Mouse (Mus musculus) embryonic facial prominence, embryonic 11.5 days (tissue): Measurements from ENCODE around the gene Adamts2. TPM values are rescaled to one million over a fixed set of nuclear protein-coding genes. Genes with fewer than 3 reads are reported as not detected.

Source experiments
- ATAC-seq: fragments of 200-750 bp; cut with Nextera tagmentation; replicated peaks from 2 replicates; pipeline ENCODE4 v1.8.0; 2017; ENCODE audit warnings: low read depth; ENCODE audit not compliant: insufficient number of reproducible peaks, low FRiP score, low TSS enrichment
- DNase-seq: peaks from one replicate; pipeline ENCODE4 v3.0.0-alpha.2; 2015; ENCODE audit warnings: low spot score
- H3K27ac ChIP-seq: fragments of 300-500 bp; sonication (generic); replicated peaks from 2 replicates; pipeline ENCODE4 v1.5.1; 2014; ENCODE audit warnings: mild to moderate bottlenecking, low read depth, low read length, control low read depth
- H3K27me3 ChIP-seq: fragments of 300-500 bp; sonication (generic); 2 replicates; pipeline ENCODE4 v1.6.1; 2014; ENCODE audit warnings: mild to moderate bottlenecking, low read length, moderate library complexity, mixed read lengths; ENCODE audit not compliant: control insufficient read depth, insufficient read depth
- H3K36me3 ChIP-seq: fragments of 300-500 bp; sonication (generic); replicated peaks from 2 replicates; pipeline ENCODE4 v1.6.1; 2014; ENCODE audit warnings: low read depth, mild to moderate bottlenecking, low read length, moderate library complexity, mixed read lengths; ENCODE audit not compliant: control insufficient read depth, insufficient read depth
- H3K4me1 ChIP-seq: fragments of 300-500 bp; sonication (generic); 2 replicates; pipeline ENCODE4 v1.6.1; 2014; ENCODE audit warnings: low read length, mixed read lengths; ENCODE audit not compliant: control insufficient read depth, insufficient read depth
- H3K4me2 ChIP-seq: fragments of 300-500 bp; sonication (generic); 2 replicates; pipeline ENCODE4 v1.6.1; 2014; ENCODE audit warnings: low read depth, mild to moderate bottlenecking, control low read depth, low read length, moderate library complexity
- H3K4me3 ChIP-seq: fragments of 300-500 bp; sonication (generic); 2 replicates; pipeline ENCODE4 v1.5.1; 2014; ENCODE audit warnings: low read depth, low read length, control low read depth
- H3K9ac ChIP-seq: fragments of 300-500 bp; sonication (generic); replicated peaks from 2 replicates; pipeline ENCODE4 v1.6.1; 2014; ENCODE audit warnings: mild to moderate bottlenecking, control low read depth, low read length
- H3K9me3 ChIP-seq: fragments of 300-500 bp; sonication (generic); replicated peaks from 2 replicates; pipeline ENCODE4 v1.6.1; 2016; ENCODE audit warnings: mild to moderate bottlenecking, low read length, inconsistent platforms, mixed read lengths; ENCODE audit not compliant: control insufficient read depth
- WGBS: fragments of 180-500 bp; shearing (Covaris S2); extraction: QIAGEN DNeasy Blood & Tissue Kit; methylation state at CpG from one replicate; pipeline ENCODE4 v1.1.7; 2014; 5-methylcytosine and 5-hydroxymethylcytosine counted together
- polyA plus RNA-seq: library from polyadenylated mRNA; unstranded; fragments of >200 nt; fragmentation: Nextera tagmentation; extraction: Ambion mirVana; gene quantifications from 2 replicates; pipeline ENCODE4 v1.2.1, GENCODE M21; 2014

Adamts2 gene
- polyA plus RNA-seq, 1 experiment from 2014 or later: 2.2 TPM

GRCm38 (mm10) chr11:50845951-50846350 lies 244.1 kb downstream of the Adamts2 start:
- WGBS: 95% methylated on average over 3 of the region's 3 CpGs
- Histone ChIP-seq H3K9ac (no peak overlapping the region), H3K36me3 (no peaks in the 10 kb centered on the region), H3K4me1 (peaks cover 2% of the 10 kb centered on the region; the same call in 1 of the 2 replicates), H3K9me3 (no peaks in the 10 kb centered on the region), H3K27ac (no peak overlapping the region), H3K27me3 (peaks cover 23% of the 10 kb centered on the region), H3K4me3 (no peak overlapping the region), H3K4me2 (no peak overlapping the region)
- ATAC-seq (no peak), DNase-seq (no peak)

- no peaks in the 10 kb centered on the region for H3K36me3 ChIP-seq
- H3K27me3 ChIP-seq: peaks cover 33% of the 10 kb centered on the region
- ATAC-seq: no peak
- H3K27ac ChIP-seq: no peak overlapping the region
- no peak overlapping the region for H3K9ac ChIP-seq
- H3K4me1 ChIP-seq: peaks cover 8% of the 10 kb centered on the region; the same call in 1 of the 2 replicates
- H3K4me3 ChIP-seq: no peak overlapping the region
- H3K4me2 ChIP-seq: no peak overlapping the region
- H3K9me3 ChIP-seq: no peaks in the 10 kb centered on the region
- whole genome bisulfite sequencing: 74% methylated on average over 5 of the region's 5 CpGs
- DNase-seq: no peak
Observed at GRCm38 (mm10) chr11:50847047-50847446, 245.2 kb downstream of the Adamts2 start.

GRCm38 (mm10) chr11:50848520-50849137 lies 246.7 kb downstream of the Adamts2 start:
- no peak for DNase-seq
- H3K9me3 ChIP-seq: no peaks in the 10 kb centered on the region
- H3K36me3 ChIP-seq: no peaks in the 10 kb centered on the region
- peaks cover 37% of the 10 kb centered on the region for H3K27me3 ChIP-seq
- H3K4me2 ChIP-seq: no peak overlapping the region
- H3K9ac ChIP-seq: no peak overlapping the region
- ATAC-seq: no peak
- 43% methylated on average over 3 of the region's 3 CpGs for WGBS
- peaks cover 8% of the 10 kb centered on the region; the same call in 1 of the 2 replicates for H3K4me1 ChIP-seq
- no peak overlapping the region for H3K27ac ChIP-seq
- H3K4me3 ChIP-seq: no peak overlapping the region

GRCm38 (mm10) chr11:50849310-50849709 lies 247.4 kb downstream of the Adamts2 start:
- DNase-seq (no peak), ATAC-seq (no peak)
- no peak overlapping the region for H3K4me2 ChIP-seq
- 5% methylated on average over 10 of the region's 10 CpGs for WGBS
- no peak overlapping the region for H3K4me3 ChIP-seq
- H3K27me3 ChIP-seq: peaks cover 37% of the 10 kb centered on the region
- H3K9ac ChIP-seq: no peak overlapping the region
- peaks cover 8% of the 10 kb centered on the region; the same call in 1 of the 2 replicates for H3K4me1 ChIP-seq
- H3K36me3 ChIP-seq: no peaks in the 10 kb centered on the region
- H3K9me3 ChIP-seq: no peaks in the 10 kb centered on the region
- H3K27ac ChIP-seq: no peak overlapping the region

- Histone ChIP-seq H3K4me3 (peak within 1 kb of the TSS; percentile 43), H3K9ac (peak within 1 kb of the TSS; percentile 44), H3K27me3 (peaks cover 37% of the 10 kb centered on the region), H3K4me1 (peaks cover 8% of the 10 kb centered on the region; the same call in 1 of the 2 replicates), H3K9me3 (no peaks in the 10 kb centered on the region), H3K27ac (no peak within 1 kb of the TSS), H3K4me2 (peak within 1 kb of the TSS; percentile 90), H3K36me3 (no peaks in the 10 kb centered on the region)
- ATAC-seq: no peak
- 2% methylated on average over 11 of the region's 11 CpGs for WGBS
- DNase-seq: peak; percentile 8
Observed at GRCm38 (mm10) chr11:50850177-50850735, 248.4 kb downstream of the Adamts2 start, which contains the start of gene Grm6. Grm6 (plus strand) TSS chr11:50850685.

GRCm38 (mm10) chr11:50850989-50851601 lies 249.2 kb downstream of the Adamts2 start:
- no peak overlapping the region for H3K27ac ChIP-seq
- H3K9ac ChIP-seq: peak overlapping the region; percentile 44
- ATAC-seq (no peak), DNase-seq (peak; percentile 23)
- under 1% methylated on average over 72 of the region's 72 CpGs for WGBS
- peak overlapping the region; percentile 90 for H3K4me2 ChIP-seq
- peaks cover 8% of the 10 kb centered on the region; the same call in 1 of the 2 replicates for H3K4me1 ChIP-seq
- H3K27me3 ChIP-seq: peaks cover 37% of the 10 kb centered on the region
- peak overlapping the region; percentile 43 for H3K4me3 ChIP-seq
- no peaks in the 10 kb centered on the region for H3K36me3 ChIP-seq
- H3K9me3 ChIP-seq: no peaks in the 10 kb centered on the region

Other genes with a start within 250 kb of the Adamts2 start
- gene Cby3, start 247.6 kb upstream of the Adamts2 start, polyA plus RNA-seq: not detected in 2 replicates
- gene Hnrnph1, start 225.1 kb upstream of the Adamts2 start, polyA plus RNA-seq: 823 and 855 TPM in 2 replicates
- 22.9 and 24.4 TPM in 2 replicates for gene Rufy1, start 171.0 kb upstream of the Adamts2 start, polyA plus RNA-seq
- 51.4 and 56.1 TPM in 2 replicates for gene Zfp354c, start 225.6 kb downstream of the Adamts2 start, polyA plus RNA-seq
- gene Zfp879, start 239.5 kb downstream of the Adamts2 start, polyA plus RNA-seq: 0.78 and 1.00 TPM in 2 replicates
- not detected in 2 replicates for gene Grm6, start 248.6 kb downstream of the Adamts2 start, polyA plus RNA-seq